In the genomic region with DNA sequence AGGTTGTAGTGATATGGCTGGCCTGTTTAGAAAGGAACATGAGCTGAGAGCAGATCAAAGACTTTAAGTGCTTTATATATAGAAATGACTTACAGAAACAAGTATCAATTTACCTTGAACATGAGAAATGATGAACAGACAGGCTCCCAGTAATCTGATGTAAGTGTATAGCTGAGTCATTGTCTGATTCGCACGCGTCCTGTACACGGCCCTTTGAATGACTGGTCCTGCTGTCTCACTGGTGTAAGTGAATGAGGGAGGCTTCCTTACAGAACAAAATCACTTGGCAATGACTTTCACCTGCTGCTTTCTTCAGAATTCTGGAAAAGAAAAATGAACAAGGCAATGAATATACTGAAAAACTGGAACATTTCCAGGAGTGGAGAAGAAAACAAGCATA, we compare ENCODE assay signal across 28 mouse cellular contexts. TPM values are rescaled to one million over a fixed set of nuclear protein-coding genes. Genes with fewer than 3 reads are reported as not detected.
DNase-seq lines count a peak whose midpoint lies in the region; ATAC-seq and TF ChIP-seq lines count a peak whose summit lies in the region.
"Had no signal": no experiment of that assay in that cellular context is flagged by ENCODE, and none has a peak within 500 bp of the region (broad histone marks: within the 10 kb centered on the region; RNA-seq: fewer than 3 reads in every experiment).

No protein-coding gene starts in this region.

- no peak overlapping the region for H3K27ac ChIP-seq in forebrain, postnatal 0 days (ENCODE audit: low read depth, low read length)
- H3K27ac ChIP-seq in forebrain, embryonic 16.5 days (ENCODE audit: low read length), result no peak overlapping the region
- H3K27ac ChIP-seq in midbrain, embryonic 11.5 days (ENCODE audit: low read depth, low read length), result no peak overlapping the region
- no peak overlapping the region for H3K27ac ChIP-seq in midbrain, embryonic 10.5 days (replicated peaks)
- H3K27ac ChIP-seq in midbrain, embryonic 16.5 days (ENCODE audit: low read length), result no peak overlapping the region
- H3K27ac ChIP-seq: forebrain, embryonic 13.5 days; hindbrain, embryonic 13.5 days; kidney, postnatal 0 days; limb, embryonic 12.5 days; macrophage; neural tube, embryonic 12.5 days had no signal

- no peak for TF ChIP-seq CTCF in forebrain, postnatal 0 days (IDR thresholded peaks at IDR 0.05; ENCODE audit: low read depth)

- peak; percentile 78 for ATAC-seq in forebrain, postnatal 0 days
- no peak for ATAC-seq in forebrain, embryonic 16.5 days
- ATAC-seq in midbrain, embryonic 11.5 days (ENCODE audit: low FRiP score), result no peak
- ATAC-seq in midbrain, embryonic 16.5 days, result no peak
- ATAC-seq: CD4-positive, CD25-positive, alpha-beta regulatory T cell, adult 4 months; forebrain, embryonic 13.5 days; liver, postnatal 0 days; lung, postnatal 0 days had no signal

- no peak overlapping the region for H3K4me3 ChIP-seq in forebrain, postnatal 0 days (ENCODE audit: low read depth, low read length)
- H3K4me3 ChIP-seq in forebrain, embryonic 16.5 days (replicated peaks; ENCODE audit: low read length), result no peak overlapping the region
- no peak overlapping the region for H3K4me3 ChIP-seq in midbrain, embryonic 11.5 days (ENCODE audit: low read depth, low read length)
- no peak overlapping the region for H3K4me3 ChIP-seq in midbrain, embryonic 10.5 days
- H3K4me3 ChIP-seq in midbrain, embryonic 16.5 days (ENCODE audit: low read depth, low read length), result no peak overlapping the region
- H3K4me3 ChIP-seq: erythroblast, embryonic 14.5 days; forebrain, embryonic 13.5 days; hindbrain, embryonic 13.5 days; limb, embryonic 12.5 days; neural tube, embryonic 12.5 days had no signal

- DNase-seq in forebrain, postnatal 0 days, result peak; percentile 31
- DNase-seq in midbrain, embryonic 11.5 days (ENCODE audit: low spot score, missing footprints), result peak; percentile 65
- no peak for DNase-seq in midbrain, embryonic 10.5 days (ENCODE audit: low spot score)
- DNase-seq in Muller cell, postnatal 12 days (ENCODE audit: inconsistent ontology term), result peak; percentile 20
- DNase-seq in telencephalon, adult 2 months (ENCODE audit: low read depth, low spot score), result peak; percentile 45
- DNase-seq in cerebellum, postnatal 4 days (ENCODE audit: low spot score in 2 of 2), result no peak
- DNase-seq: cerebellum, adult 11 months; cerebellum, adult 9-11 months; gastrocnemius, postnatal 36 days; heart, postnatal 36 days; kidney, adult 2 months; liver, postnatal 0 days; retina, postnatal 1 day; right cerebral cortex, postnatal 25 days; spleen, adult 18-20 months; thymus, postnatal 25 days had no signal

- H3K9ac ChIP-seq in forebrain, postnatal 0 days, result no peak overlapping the region
- no peak overlapping the region for H3K9ac ChIP-seq in forebrain, embryonic 16.5 days (replicated peaks; ENCODE audit: low read depth, low read length)
- H3K9ac ChIP-seq in midbrain, embryonic 11.5 days (ENCODE audit: low read length), result no peak overlapping the region
- H3K9ac ChIP-seq in midbrain, embryonic 16.5 days (ENCODE audit: low read depth, low read length), result no peak overlapping the region
- H3K9ac ChIP-seq: forebrain, embryonic 13.5 days; hindbrain, embryonic 13.5 days; limb, embryonic 12.5 days; liver, postnatal 0 days; neural tube, embryonic 12.5 days had no signal

- WGBS in forebrain, postnatal 0 days, result 70% methylated on average over 4 of the region's 4 CpGs
- 72% methylated on average over 4 of the region's 4 CpGs for WGBS in forebrain, embryonic 16.5 days
- 95% methylated on average over 4 of the region's 4 CpGs for WGBS in midbrain, embryonic 11.5 days
- 95% methylated on average over 4 of the region's 4 CpGs for WGBS in midbrain, embryonic 10.5 days
- WGBS in midbrain, embryonic 16.5 days, result 82% methylated on average over 4 of the region's 4 CpGs

- H3K36me3 ChIP-seq in forebrain, postnatal 0 days (ENCODE audit: insufficient read depth), result peaks cover 7% of the 10 kb centered on the region; the same call in 1 of the 2 replicates
- H3K36me3 ChIP-seq in forebrain, embryonic 16.5 days (ENCODE audit: control insufficient read depth, insufficient read depth), result peaks cover 6% of the 10 kb centered on the region
- peaks cover 5% of the 10 kb centered on the region for H3K36me3 ChIP-seq in midbrain, embryonic 11.5 days (ENCODE audit: control insufficient read depth, insufficient read depth, low read length)
- peaks cover 71% of the 10 kb centered on the region for H3K36me3 ChIP-seq in midbrain, embryonic 10.5 days
- peaks cover 2% of the 10 kb centered on the region; the same call in 1 of the 2 replicates for H3K36me3 ChIP-seq in midbrain, embryonic 16.5 days (ENCODE audit: control insufficient read depth, insufficient read depth, low read length)

- no peaks in the 10 kb centered on the region for H3K4me1 ChIP-seq in forebrain, postnatal 0 days (ENCODE audit: insufficient read depth)
- no peaks in the 10 kb centered on the region; the same call in 1 of the 2 replicates for H3K4me1 ChIP-seq in forebrain, embryonic 16.5 days (replicated peaks; ENCODE audit: control insufficient read depth, insufficient read depth, low read length)
- H3K4me1 ChIP-seq in midbrain, embryonic 11.5 days (ENCODE audit: control insufficient read depth, insufficient read depth, low read length), result peaks cover 7% of the 10 kb centered on the region
- H3K4me1 ChIP-seq in midbrain, embryonic 10.5 days, result peaks cover 16% of the 10 kb centered on the region
- H3K4me1 ChIP-seq in midbrain, embryonic 16.5 days (ENCODE audit: control insufficient read depth, insufficient read depth, low read length), result no peaks in the 10 kb centered on the region

- H3K9me3 ChIP-seq in forebrain, postnatal 0 days (ENCODE audit: low read length), result no peaks in the 10 kb centered on the region
- H3K9me3 ChIP-seq in forebrain, embryonic 16.5 days (ENCODE audit: control insufficient read depth, low read length), result no peaks in the 10 kb centered on the region
- H3K9me3 ChIP-seq in midbrain, embryonic 11.5 days (ENCODE audit: control insufficient read depth, low read length), result no peaks in the 10 kb centered on the region
- no peaks in the 10 kb centered on the region for H3K9me3 ChIP-seq in midbrain, embryonic 10.5 days (replicated peaks)
- no peaks in the 10 kb centered on the region for H3K9me3 ChIP-seq in midbrain, embryonic 16.5 days (replicated peaks; ENCODE audit: control insufficient read depth, low read length, poor library complexity, severe bottlenecking)
- H3K9me3 ChIP-seq: forebrain, embryonic 13.5 days; hindbrain, embryonic 13.5 days; limb, embryonic 12.5 days; neural tube, embryonic 12.5 days had no signal

- H3K4me2 ChIP-seq in forebrain, postnatal 0 days (ENCODE audit: low read depth), result no peak overlapping the region
- no peak overlapping the region for H3K4me2 ChIP-seq in forebrain, embryonic 16.5 days (ENCODE audit: low read length)
- no peak overlapping the region for H3K4me2 ChIP-seq in midbrain, embryonic 11.5 days
- no peak overlapping the region for H3K4me2 ChIP-seq in midbrain, embryonic 16.5 days (ENCODE audit: low read length)
- H3K4me2 ChIP-seq: forebrain, embryonic 13.5 days; hindbrain, embryonic 13.5 days; limb, embryonic 12.5 days; liver, embryonic 11.5 days; neural tube, embryonic 12.5 days had no signal

- H3K27me3 ChIP-seq in forebrain, postnatal 0 days (ENCODE audit: insufficient read depth, low read length), result no peaks in the 10 kb centered on the region
- no peaks in the 10 kb centered on the region for H3K27me3 ChIP-seq in forebrain, embryonic 16.5 days (replicated peaks; ENCODE audit: control insufficient read depth, insufficient read depth, low read length)
- no peaks in the 10 kb centered on the region for H3K27me3 ChIP-seq in midbrain, embryonic 11.5 days (ENCODE audit: control insufficient read depth, insufficient read depth, low read length)
- H3K27me3 ChIP-seq in midbrain, embryonic 10.5 days (ENCODE audit: low read depth, poor library complexity, severe bottlenecking), result no peaks in the 10 kb centered on the region
- H3K27me3 ChIP-seq in midbrain, embryonic 16.5 days (ENCODE audit: control insufficient read depth, insufficient read depth, low read depth, low read length), result no peaks in the 10 kb centered on the region
- H3K27me3 ChIP-seq: forebrain, embryonic 13.5 days; hindbrain, embryonic 13.5 days; limb, embryonic 12.5 days; neural tube, embryonic 12.5 days had no signal

RNA-seq across cellular contexts. Expression of gene Bmpr1a, which starts 55.5 kb away (rescaled TPM):
- total RNA-seq in forebrain, postnatal 0 days (2014; rRNA removed), result 52.2 and 54.8 TPM in 2 replicates
- polyA plus RNA-seq in forebrain, postnatal 0 days (2015; fragmentation: Nextera tagmentation; extraction: Ambion mirVana), result 12.7 and 15.9 TPM in 2 replicates
- 21.1 and 25.2 TPM in 2 replicates for polyA plus RNA-seq in forebrain, embryonic 16.5 days (2015; fragmentation: Nextera tagmentation; extraction: Ambion mirVana)
- polyA plus RNA-seq in midbrain, embryonic 11.5 days (2014; fragmentation: Nextera tagmentation; extraction: Ambion mirVana), result 44.4 and 49.8 TPM in 2 replicates
- 38.1 and 38.7 TPM in 2 replicates for polyA plus RNA-seq in midbrain, embryonic 10.5 days (2016; fragmentation: Nextera tagmentation; extraction: Ambion mirVana)
- 15.2 and 15.4 TPM in 2 replicates for polyA plus RNA-seq in midbrain, embryonic 16.5 days (2015; fragmentation: Nextera tagmentation; extraction: Ambion mirVana)
- polyA plus RNA-seq: erythroblast, embryonic 14.5 days had no signal

Comparison
In these comparisons a context has a peak if more than half of its experiments do, and no peak if none do; other contexts are left out.
1. DNase-seq: peak in forebrain, postnatal 0 days (single experiment), midbrain, embryonic 11.5 days (single experiment), Muller cell, postnatal 12 days (single experiment) and telencephalon, adult 2 months (single experiment); none in midbrain, embryonic 10.5 days (single experiment) and cerebellum, postnatal 4 days (0 of 2).